Mouse (Mus musculus) effector memory CD4-positive, alpha-beta T cell, adult 7 months (primary cell): Measurements from ENCODE around the gene Fzd4. TPM values are rescaled to one million over a fixed set of nuclear protein-coding genes. Genes with fewer than 3 reads are reported as not detected.

ENCODE experiments used
- polyA plus RNA-seq: library from polyadenylated mRNA; unstranded; fragments of 100-300 nt; shearing (Covaris generic); gene quantifications from one replicate; pipeline ENCODE4 v1.2.1, GENCODE M21; 2017

The Fzd4 gene
- 0.21 TPM for polyA plus RNA-seq

GRCm38 (mm10) chr7:89404081-89404733, at the start of gene Fzd4, which contains the start of gene Tmem135:
Gene Fzd4, plus strand, starts transcription at chr7:89404355.
Gene Tmem135, minus strand, starts transcription at chr7:89404222.

Other genes with a start within 250 kb of the Fzd4 start
- 37.2 TPM for gene Tmem135, start 133 bp upstream of the Fzd4 start, polyA plus RNA-seq
- not detected for gene Prss23, start 122.8 kb downstream of the Fzd4 start, polyA plus RNA-seq
- 0.62 TPM for gene Me3, start 228.0 kb downstream of the Fzd4 start, polyA plus RNA-seq